Mouse (Mus musculus): ENCODE results near the gene Lrrc9. TPM values are rescaled to one million over a fixed set of nuclear protein-coding genes. Genes with fewer than 3 reads are reported as not detected.
A peak's percentile ranks its signal among the peaks of the same experiment; 100 is the strongest.

The Lrrc9 gene
- polyA plus RNA-seq, 1 experiment from 2014 or later = 3.6 TPM

GRCm38 (mm10) chr12:72484872-72485271 is 43.2 kb downstream of the Lrrc9 start:
- no peak for ATAC-seq (ENCODE audit: low FRiP score)
- Histone ChIP-seq H3K9ac (no peak overlapping the region), H3K4me1 (replicated peaks) (peaks cover 3% of the 10 kb centered on the region; the same call in 1 of the 2 replicates), H3K9me3 (no peaks in the 10 kb centered on the region), H3K27me3 (no peaks in the 10 kb centered on the region), H3K27ac (no peak overlapping the region), H3K4me2 (no peak overlapping the region), H3K4me3 (no peak overlapping the region), H3K36me3 (no peaks in the 10 kb centered on the region)

DNA sequence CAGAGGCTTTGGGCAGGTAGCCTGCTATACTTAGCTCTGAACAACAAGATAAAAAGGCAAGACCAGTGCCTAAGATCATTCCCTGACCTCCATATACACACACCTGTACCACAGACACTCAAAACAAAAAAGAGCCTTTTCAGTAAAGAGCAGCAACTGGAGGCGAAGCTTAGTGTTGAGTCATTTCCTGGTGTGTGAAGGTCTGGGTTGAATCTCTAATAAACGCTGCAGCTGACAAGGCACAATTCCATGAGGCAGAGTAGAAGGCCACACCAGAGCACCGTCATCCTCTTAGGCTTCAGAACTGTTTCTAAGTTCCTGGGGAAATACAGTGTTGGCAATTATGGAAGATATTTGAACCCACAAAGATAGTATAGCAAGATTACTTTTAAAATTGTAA is 45.8 kb downstream of the Lrrc9 start:
- H3K36me3 ChIP-seq = no peaks in the 10 kb centered on the region
- H3K27ac ChIP-seq = no peak overlapping the region
- ATAC-seq (ENCODE audit: low FRiP score) = no peak
- H3K4me1 ChIP-seq (replicated peaks) = peaks cover 3% of the 10 kb centered on the region; the same call in 1 of the 2 replicates
- H3K9ac ChIP-seq = no peak overlapping the region
- H3K9me3 ChIP-seq = no peaks in the 10 kb centered on the region
- H3K4me2 ChIP-seq = no peak overlapping the region
- no peaks in the 10 kb centered on the region for H3K27me3 ChIP-seq
- no peak overlapping the region for H3K4me3 ChIP-seq
- 86% methylated on average over 3 of the region's 3 CpGs for WGBS

DNA sequence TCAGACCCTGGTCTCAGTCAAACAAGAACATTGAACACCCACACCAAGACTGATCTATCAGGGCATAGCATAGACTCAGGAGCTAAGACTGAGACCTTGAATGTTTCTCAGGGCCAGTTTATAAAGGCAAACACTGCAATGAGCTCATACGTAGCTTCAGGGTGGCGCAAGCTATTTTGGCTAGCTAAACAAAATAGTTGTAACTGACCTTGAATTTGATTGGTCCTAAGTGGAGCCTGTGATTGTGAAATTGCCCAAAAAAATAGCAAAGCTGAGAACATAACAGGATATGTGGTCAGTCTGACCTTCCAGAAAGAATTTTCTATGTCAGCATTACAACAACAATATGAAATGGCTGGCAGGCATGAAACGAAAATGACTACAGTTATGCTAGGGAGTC is 48.3 kb downstream of the Lrrc9 start:
- Histone ChIP-seq H3K9me3 (no peaks in the 10 kb centered on the region), H3K27me3 (no peaks in the 10 kb centered on the region), H3K36me3 (no peaks in the 10 kb centered on the region), H3K4me3 (no peak overlapping the region), H3K9ac (no peak overlapping the region), H3K4me1 (replicated peaks) (no peaks in the 10 kb centered on the region), H3K4me2 (no peak overlapping the region), H3K27ac (no peak overlapping the region)
- WGBS = 94% methylated on average over 3 of the region's 3 CpGs
- no peak for ATAC-seq (ENCODE audit: low FRiP score)

DNA sequence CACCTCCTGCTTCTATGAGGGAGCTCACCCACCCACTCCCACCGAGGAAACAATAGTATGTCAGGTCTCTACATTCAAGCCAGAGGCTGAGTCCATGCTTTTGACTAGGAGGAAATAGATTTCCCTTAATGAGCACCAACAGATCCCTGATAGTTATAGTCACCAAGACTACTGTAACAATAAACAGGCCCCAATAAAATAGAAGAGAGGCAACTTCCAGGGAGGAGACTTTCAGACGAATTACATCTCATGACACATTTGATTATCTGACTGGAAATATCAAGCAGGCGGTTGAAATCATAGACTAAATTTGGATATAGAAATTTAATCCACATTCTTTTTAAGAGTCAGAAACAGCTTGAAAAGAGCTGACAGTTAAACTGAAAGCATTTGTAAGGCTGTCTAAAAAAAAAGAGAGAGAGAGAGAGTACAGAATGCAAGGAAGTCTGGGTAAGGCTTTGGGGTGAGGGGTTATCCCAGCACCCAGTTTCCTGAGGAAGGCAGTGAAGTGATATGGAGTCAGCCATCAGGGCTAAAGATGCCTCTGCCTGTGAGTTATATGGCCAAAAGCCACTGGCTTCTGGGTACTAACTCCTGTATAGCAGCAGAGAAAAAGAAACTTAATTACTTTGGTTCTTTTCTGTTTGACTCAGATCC is 49.5 kb downstream of the Lrrc9 start:
- Histone ChIP-seq H3K4me1 (replicated peaks) (no peaks in the 10 kb centered on the region), H3K27ac (no peak overlapping the region), H3K4me2 (no peak overlapping the region), H3K27me3 (no peaks in the 10 kb centered on the region), H3K9ac (no peak overlapping the region), H3K9me3 (no peaks in the 10 kb centered on the region), H3K4me3 (no peak overlapping the region), H3K36me3 (no peaks in the 10 kb centered on the region)
- no peak for ATAC-seq (ENCODE audit: low FRiP score)
- WGBS = 82% methylated on average over 3 of the region's 3 CpGs

- no peak overlapping the region for H3K27ac ChIP-seq
- H3K27me3 ChIP-seq = no peaks in the 10 kb centered on the region
- no peak overlapping the region for H3K4me2 ChIP-seq
- WGBS = 49% methylated on average over 12 of the region's 12 CpGs
- no peak for ATAC-seq (ENCODE audit: low FRiP score)
- peaks cover 5% of the 10 kb centered on the region; the same call in 1 of the 2 replicates for H3K4me1 ChIP-seq (replicated peaks)
- no peaks in the 10 kb centered on the region for H3K9me3 ChIP-seq
- H3K4me3 ChIP-seq = no peak overlapping the region
- H3K36me3 ChIP-seq = no peaks in the 10 kb centered on the region
- no peak overlapping the region for H3K9ac ChIP-seq
Observed at GRCm38 (mm10) chr12:72496866-72497600, 55.4 kb downstream of the Lrrc9 start.

DNA sequence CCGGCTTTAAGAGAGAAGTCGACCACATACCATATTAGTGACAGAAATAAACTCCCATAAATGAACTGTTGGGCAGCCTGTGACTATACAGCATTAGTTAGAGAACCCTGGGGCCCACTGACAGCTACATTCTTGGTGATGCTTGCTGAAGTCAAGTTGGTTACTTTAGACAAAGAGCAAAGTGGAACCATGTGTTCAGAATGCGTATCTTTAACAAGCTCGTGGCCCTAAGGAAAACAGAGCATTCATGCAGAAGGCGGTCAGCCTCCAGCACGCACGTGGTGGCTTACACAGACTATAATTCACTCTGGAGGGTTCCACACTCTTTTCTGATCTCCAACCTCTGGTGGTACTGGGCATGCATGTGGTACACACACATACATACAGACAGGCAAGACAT is 67.9 kb downstream of the Lrrc9 start:
- no peak for ATAC-seq (ENCODE audit: low FRiP score)

DNA sequence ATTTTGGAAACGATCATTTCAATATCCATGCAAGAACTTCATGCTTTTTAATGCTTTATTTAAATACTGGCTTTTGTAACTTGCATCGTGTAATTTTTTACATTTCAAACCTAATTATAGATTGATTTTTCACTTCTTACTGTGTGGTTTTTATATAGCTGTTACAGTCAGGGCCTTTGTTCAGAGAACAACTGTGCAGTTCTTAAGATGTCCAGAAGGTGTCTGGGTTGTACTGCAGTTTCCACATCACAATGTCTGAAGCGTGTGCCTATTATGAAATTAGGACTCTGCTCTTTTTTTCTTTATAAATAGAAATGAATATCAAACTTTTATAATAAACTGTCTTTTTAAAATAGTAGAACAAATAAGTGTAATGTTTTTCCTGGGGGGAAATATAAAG is 73.8 kb downstream of the Lrrc9 start:
- H3K4me2 ChIP-seq = no peak overlapping the region
- peaks cover 11% of the 10 kb centered on the region for H3K4me1 ChIP-seq (replicated peaks)
- no peaks in the 10 kb centered on the region for H3K9me3 ChIP-seq
- H3K27me3 ChIP-seq = no peaks in the 10 kb centered on the region
- H3K36me3 ChIP-seq = no peaks in the 10 kb centered on the region
- H3K4me3 ChIP-seq = no peak overlapping the region
- WGBS = 72% methylated on average over 3 of the region's 3 CpGs
- H3K9ac ChIP-seq = no peak overlapping the region
- ATAC-seq (ENCODE audit: low FRiP score) = no peak
- no peak overlapping the region for H3K27ac ChIP-seq

More for the DNA sequence above, 67.9 kb downstream of the Lrrc9 start:
- H3K36me3 ChIP-seq = no peaks in the 10 kb centered on the region
- no peak overlapping the region for H3K27ac ChIP-seq
- no peak overlapping the region for H3K4me3 ChIP-seq
- WGBS = 64% methylated on average over 7 of the region's 7 CpGs
- H3K9ac ChIP-seq = no peak overlapping the region
- no peaks in the 10 kb centered on the region for H3K9me3 ChIP-seq
- 0 out of 2 replicates have a peak, but pooled peaks cover 2% of the 10 kb centered on the region for H3K4me1 ChIP-seq (replicated peaks)
- no peak overlapping the region for H3K4me2 ChIP-seq
- no peaks in the 10 kb centered on the region for H3K27me3 ChIP-seq

DNA sequence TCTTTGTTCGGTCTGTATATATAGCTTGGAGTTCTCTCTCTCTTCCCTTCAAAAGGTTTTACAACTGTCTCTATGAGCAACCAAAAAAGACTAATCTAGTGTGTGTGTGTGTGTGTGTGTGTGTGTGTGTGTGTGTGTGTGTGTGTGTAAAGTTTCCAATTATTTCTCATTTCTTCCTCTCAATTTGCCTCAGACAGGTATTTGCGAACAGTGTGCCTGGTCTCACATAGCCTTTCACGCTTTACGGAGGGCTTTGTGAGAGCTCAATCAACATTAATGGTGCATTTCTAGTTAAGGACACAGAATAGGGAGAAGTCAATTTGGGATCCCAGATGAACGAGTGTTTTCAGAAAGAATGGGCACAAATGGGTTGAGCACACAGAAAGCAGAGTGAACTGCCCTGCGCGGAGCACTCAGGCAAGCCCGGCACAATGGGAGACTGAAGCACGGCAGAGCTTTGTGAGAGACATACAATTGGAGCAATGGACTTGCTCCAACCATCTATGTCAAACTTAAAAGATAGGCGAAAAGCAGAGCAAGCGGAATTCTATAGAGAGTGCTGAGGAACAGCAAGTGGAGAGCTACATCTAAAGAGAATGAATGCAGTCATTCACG is 76.6 kb downstream of the Lrrc9 start:
- H3K4me3 ChIP-seq = 0 out of 2 replicates have a peak overlapping the region, but pooled peaks have one; percentile 15
- H3K4me1 ChIP-seq (replicated peaks) = peaks cover 9% of the 10 kb centered on the region
- H3K36me3 ChIP-seq = no peaks in the 10 kb centered on the region
- ATAC-seq (ENCODE audit: low FRiP score) = no peak
- H3K9me3 ChIP-seq = no peaks in the 10 kb centered on the region
- WGBS = 28% methylated on average over 12 of the region's 12 CpGs
- peak overlapping the region; percentile 31; the same call in 1 of the 2 replicates for H3K9ac ChIP-seq
- H3K27me3 ChIP-seq = no peaks in the 10 kb centered on the region
- no peak overlapping the region for H3K27ac ChIP-seq
- H3K4me2 ChIP-seq = peak overlapping the region; percentile 36

GRCm38 (mm10) chr12:72519352-72519751 is 77.7 kb downstream of the Lrrc9 start:
- H3K4me2 ChIP-seq = 0 out of 2 replicates have a peak overlapping the region, but pooled peaks have one; percentile 8
- no peak for ATAC-seq (ENCODE audit: low FRiP score)
- H3K4me3 ChIP-seq = no peak overlapping the region
- WGBS = 30% methylated on average over 9 of the region's 9 CpGs
- H3K9ac ChIP-seq = no peak overlapping the region
- no peaks in the 10 kb centered on the region for H3K9me3 ChIP-seq
- no peak overlapping the region for H3K27ac ChIP-seq
- peaks cover 9% of the 10 kb centered on the region for H3K4me1 ChIP-seq (replicated peaks)
- no peaks in the 10 kb centered on the region for H3K27me3 ChIP-seq
- H3K36me3 ChIP-seq = no peaks in the 10 kb centered on the region

- Histone ChIP-seq H3K36me3 (no peaks in the 10 kb centered on the region), H3K4me3 (no peak overlapping the region), H3K9ac (no peak overlapping the region), H3K4me1 (replicated peaks) (peaks cover 9% of the 10 kb centered on the region), H3K4me2 (no peak overlapping the region), H3K9me3 (no peaks in the 10 kb centered on the region), H3K27me3 (no peaks in the 10 kb centered on the region), H3K27ac (no peak overlapping the region)
- 76% methylated on average over 5 of the region's 5 CpGs for WGBS
- no peak for ATAC-seq (ENCODE audit: low FRiP score)
Observed at GRCm38 (mm10) chr12:72519855-72520254, 78.2 kb downstream of the Lrrc9 start.

DNA sequence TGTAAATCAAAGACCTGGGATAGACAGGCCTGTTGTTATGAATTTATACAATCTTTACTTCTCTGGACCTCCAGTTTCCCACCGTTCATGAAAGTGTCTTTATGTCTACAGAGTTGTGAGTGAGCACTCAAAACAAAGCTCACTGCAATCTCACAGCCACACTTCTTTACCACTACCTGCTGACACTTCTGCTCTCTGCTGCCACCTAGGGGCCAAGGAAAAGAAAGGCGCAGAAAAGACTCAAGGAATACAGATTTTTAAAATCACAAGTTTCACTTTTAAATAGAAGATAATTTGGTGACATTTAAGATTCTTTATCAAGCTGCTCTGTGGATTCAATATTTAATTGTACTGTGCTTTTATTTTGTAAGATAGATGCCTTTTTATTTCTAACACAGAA is 79.0 kb downstream of the Lrrc9 start:
- H3K27ac ChIP-seq = no peak overlapping the region
- 0% methylated on average over 2 of the region's 2 CpGs for WGBS
- H3K9me3 ChIP-seq = no peaks in the 10 kb centered on the region
- H3K4me2 ChIP-seq = no peak overlapping the region
- no peak for ATAC-seq (ENCODE audit: low FRiP score)
- H3K36me3 ChIP-seq = no peaks in the 10 kb centered on the region
- H3K4me1 ChIP-seq (replicated peaks) = peaks cover 9% of the 10 kb centered on the region
- no peak overlapping the region for H3K9ac ChIP-seq
- H3K4me3 ChIP-seq = no peak overlapping the region
- no peaks in the 10 kb centered on the region for H3K27me3 ChIP-seq

DNA sequence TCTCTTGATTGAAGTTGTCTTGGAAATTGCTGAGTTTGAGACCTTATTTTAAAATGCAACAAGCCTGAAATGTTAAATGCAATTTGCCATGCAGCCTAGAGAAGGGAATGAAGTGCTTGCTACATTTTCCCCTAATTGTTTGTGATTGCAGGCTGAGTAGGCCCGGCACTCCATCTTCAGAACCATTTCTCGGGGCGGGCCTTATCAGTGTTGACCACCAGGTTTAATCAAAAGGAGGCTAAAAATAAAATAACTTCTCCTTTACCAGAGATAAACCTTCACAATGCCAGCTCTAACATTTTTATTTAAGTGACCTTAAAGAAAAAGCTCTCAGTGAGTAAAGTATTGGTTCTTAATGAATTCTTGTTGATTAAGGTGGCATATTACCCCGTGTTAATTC is 83.9 kb downstream of the Lrrc9 start:
- Histone ChIP-seq H3K9ac (no peak overlapping the region), H3K36me3 (no peaks in the 10 kb centered on the region), H3K27me3 (no peaks in the 10 kb centered on the region), H3K9me3 (no peaks in the 10 kb centered on the region), H3K4me2 (no peak overlapping the region), H3K27ac (no peak overlapping the region), H3K4me1 (replicated peaks) (no peaks in the 10 kb centered on the region), H3K4me3 (no peak overlapping the region)
- 82% methylated on average over 4 of the region's 4 CpGs for WGBS
- no peak for ATAC-seq (ENCODE audit: low FRiP score)
